Mouse (Mus musculus): Measurements from ENCODE around the gene Fam53b. TPM values are rescaled to one million over a fixed set of nuclear protein-coding genes. Genes with fewer than 3 reads are reported as not detected.

Gene Fam53b
- total and polyA plus RNA-seq, 3 experiments = 15.6 to 30.9 (median 22.1) TPM

DNA sequence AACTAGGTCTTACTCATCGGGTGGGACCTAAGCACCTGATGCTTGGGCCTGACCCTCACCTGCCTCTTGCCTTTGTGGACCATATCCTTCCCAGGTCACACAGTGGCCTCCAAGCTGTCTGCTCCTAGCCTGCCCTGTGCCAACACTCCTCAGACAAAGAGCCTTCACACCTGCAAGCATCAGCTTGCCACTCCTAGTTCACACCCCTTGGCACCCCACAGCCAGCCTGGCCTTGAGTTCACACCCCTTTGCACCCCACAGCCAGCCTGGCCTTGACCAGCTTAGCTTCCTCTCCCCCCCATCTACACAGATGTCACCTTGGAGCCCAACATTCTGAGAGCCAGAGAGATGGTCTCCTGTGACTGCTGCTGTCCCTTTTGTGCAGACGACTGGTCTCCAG, 10.3 kb downstream of the Fam53b start:
- H3K27me3 ChIP-seq (replicated peaks) = no peaks in the 10 kb centered on the region
- DNase-seq (ENCODE audit: extremely low read depth) = no peak
- H3K9me3 ChIP-seq (replicated peaks; ENCODE audit: low read length) = no peaks in the 10 kb centered on the region
- peaks cover 42 to 98% of the 10 kb centered on the region in 2 experiments for H3K4me1 ChIP-seq (ENCODE audit: control insufficient read depth in 1 of 2, insufficient read depth in 2 of 2)
- no peak overlapping the region; the same call in 1 of the 2 replicates for H3K27ac ChIP-seq (ENCODE audit: insufficient read depth, low read depth)
- H3K4me2 ChIP-seq (ENCODE audit: insufficient read depth, low read depth, poor library complexity, severe bottlenecking) = no peak overlapping the region
- H3K9ac ChIP-seq (ENCODE audit: insufficient read depth, low read depth) = no peak overlapping the region
- no peak overlapping the region for H3K4me3 ChIP-seq (replicated peaks in 1 of 3; ENCODE audit: low read depth in 2 of 3, low read length in 2 of 3, poor library complexity in 1 of 3)
- in situ Hi-C loops (cut with MboI; ENCODE audit: low pct_ligation_motif_present, low pct_unique_long_range_greater_than_20kb, low sequenced_read_pairs) = no loop called here
- no peak for TF ChIP-seq ZKSCAN1 (IDR thresholded peaks at IDR 0.05; ENCODE audit: borderline replicate concordance, low read depth, low read length)
- no peak for TF ChIP-seq GABPA (IDR thresholded peaks at IDR 0.05; ENCODE audit: insufficient replicate concordance, low read depth, low read length)
- no peak for TF ChIP-seq MAFK (IDR thresholded peaks at IDR 0.05; ENCODE audit: insufficient replicate concordance, low read length)
- TF ChIP-seq MXI1 (IDR thresholded peaks at IDR 0.05; ENCODE audit: low read depth, low read length) = no peak
- TF ChIP-seq CTCF (conservative IDR thresholded peaks at IDR 0.05 in 1 of 2, IDR thresholded peaks at IDR 0.05 in 1 of 2; ENCODE audit: low read depth in 2 of 2, low read length in 2 of 2) = no peak
- no peak for TF ChIP-seq MYC (IDR thresholded peaks at IDR 0.05; ENCODE audit: low read depth, low read length)
- no peak for TF ChIP-seq USF2 (conservative IDR thresholded peaks at IDR 0.05; ENCODE audit: low read depth, low read length)
- no peak for TF ChIP-seq HCFC1 (IDR thresholded peaks at IDR 0.05; ENCODE audit: low read depth, low read length)
- no peak for TF ChIP-seq IRF4 (IDR thresholded peaks at IDR 0.05; ENCODE audit: low read depth, low read length)
- H3K79me2 ChIP-seq (replicated peaks; ENCODE audit: control insufficient read depth, extremely low read depth, insufficient read depth, poor library complexity, severe bottlenecking) = peaks cover 52% of the 10 kb centered on the region
- dilution Hi-C loops (cut with MboI; ENCODE audit: extremely low pct_ligation_motif_present, extremely low pct_unique_long_range_greater_than_20kb, low sequenced_read_pairs) = no loop called here
- peaks cover 14 to 83% of the 10 kb centered on the region in 2 experiments for H3K36me3 ChIP-seq (replicated peaks in 1 of 2; ENCODE audit: control insufficient read depth in 1 of 2, insufficient read depth in 1 of 2, low read length in 1 of 2)

DNA sequence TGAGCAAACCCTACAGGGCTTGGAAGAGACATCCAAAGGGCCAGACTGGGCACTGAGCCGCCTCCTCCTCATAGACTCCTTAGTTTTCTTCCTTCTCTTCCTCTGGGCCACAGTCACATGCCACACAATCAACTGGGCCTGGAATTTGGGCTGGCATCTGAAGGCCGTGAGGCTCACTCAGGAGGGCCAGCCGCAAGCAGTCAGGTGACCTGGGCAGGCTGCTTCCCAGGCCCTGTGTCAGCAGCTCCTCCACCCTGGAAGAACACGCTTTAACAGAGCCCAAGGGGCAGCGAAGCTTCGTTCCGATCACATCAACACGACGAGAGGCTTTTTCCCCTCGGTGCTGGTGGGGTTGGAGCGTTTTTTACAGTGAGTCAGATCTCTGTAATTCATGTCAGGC, 11.0 kb downstream of the Fam53b start:
- Histone ChIP-seq H3K79me2 (replicated peaks; ENCODE audit: control insufficient read depth, extremely low read depth, insufficient read depth, poor library complexity, severe bottlenecking) (peaks cover 48% of the 10 kb centered on the region), H3K4me1 (ENCODE audit: control insufficient read depth in 1 of 2, insufficient read depth in 2 of 2) (peaks cover 39 to 100% of the 10 kb centered on the region in 2 experiments), H3K4me2 (ENCODE audit: insufficient read depth, low read depth, poor library complexity, severe bottlenecking) (no peak overlapping the region), H3K9me3 (replicated peaks; ENCODE audit: low read length) (no peaks in the 10 kb centered on the region), H3K9ac (ENCODE audit: insufficient read depth, low read depth) (no peak overlapping the region), H3K27ac (ENCODE audit: insufficient read depth, low read depth) (no peak overlapping the region), H3K27me3 (replicated peaks) (no peaks in the 10 kb centered on the region), H3K4me3 (replicated peaks in 1 of 3; ENCODE audit: low read depth in 2 of 3, low read length in 2 of 3, poor library complexity in 1 of 3) (no peak overlapping the region), H3K36me3 (replicated peaks in 1 of 2; ENCODE audit: control insufficient read depth in 1 of 2, insufficient read depth in 1 of 2, low read length in 1 of 2) (peaks cover 14 to 89% of the 10 kb centered on the region in 2 experiments)
- dilution Hi-C loops (cut with MboI; ENCODE audit: extremely low pct_ligation_motif_present, extremely low pct_unique_long_range_greater_than_20kb, low sequenced_read_pairs) (no loop called here), in situ Hi-C loops (cut with MboI; ENCODE audit: low pct_ligation_motif_present, low pct_unique_long_range_greater_than_20kb, low sequenced_read_pairs) (no loop called here)
- DNase-seq (ENCODE audit: extremely low read depth) = no peak
- TF ChIP-seq TBP (conservative IDR thresholded peaks at IDR 0.05; ENCODE audit: low read depth, low read length) (no peak), ETS1 (conservative IDR thresholded peaks at IDR 0.05; ENCODE audit: low read depth, low read length) (no peak), MAFK (IDR thresholded peaks at IDR 0.05; ENCODE audit: insufficient replicate concordance, low read length) (no peak), NRF1 (IDR thresholded peaks at IDR 0.05; ENCODE audit: low read depth, low read length) (no peak), CHD2 (IDR thresholded peaks at IDR 0.05; ENCODE audit: low read length) (no peak), POLR2A (IDR thresholded peaks at IDR 0.05; ENCODE audit: low read depth, low read length) (no peak), ZKSCAN1 (IDR thresholded peaks at IDR 0.05; ENCODE audit: borderline replicate concordance, low read depth, low read length) (no peak)

DNA sequence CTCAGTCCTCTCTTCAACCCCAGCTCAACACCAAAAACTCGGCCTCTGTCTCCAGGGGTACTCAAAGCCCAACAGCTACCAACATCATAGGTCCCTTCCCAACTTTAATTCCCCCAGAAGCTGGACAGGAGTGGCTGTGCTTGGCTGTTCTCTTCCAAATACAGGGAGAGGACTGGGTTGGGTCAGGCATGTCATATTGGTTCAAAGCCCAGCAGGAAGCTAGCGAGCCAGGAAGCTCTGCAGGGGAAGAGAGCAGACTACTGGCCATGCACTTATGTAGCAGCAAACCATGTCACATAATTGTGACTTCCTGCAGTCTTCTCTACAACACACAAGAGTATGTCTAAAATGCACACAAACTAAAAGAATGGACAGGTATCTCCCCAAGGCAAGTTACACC, 11.6 kb downstream of the Fam53b start:
- H3K4me1 ChIP-seq (ENCODE audit: control insufficient read depth in 1 of 2, insufficient read depth in 2 of 2) = peaks cover 38 to 94% of the 10 kb centered on the region in 2 experiments
- peaks cover 14 to 91% of the 10 kb centered on the region in 2 experiments for H3K36me3 ChIP-seq (replicated peaks in 1 of 2; ENCODE audit: control insufficient read depth in 1 of 2, insufficient read depth in 1 of 2, low read length in 1 of 2)
- H3K4me2 ChIP-seq (ENCODE audit: insufficient read depth, low read depth, poor library complexity, severe bottlenecking) = no peak overlapping the region
- H3K4me3 ChIP-seq (replicated peaks in 1 of 3; ENCODE audit: low read depth in 2 of 3, low read length in 2 of 3, poor library complexity in 1 of 3) = no peak overlapping the region
- H3K9ac ChIP-seq (ENCODE audit: insufficient read depth, low read depth) = no peak overlapping the region
- H3K27me3 ChIP-seq (replicated peaks) = no peaks in the 10 kb centered on the region
- H3K9me3 ChIP-seq (replicated peaks; ENCODE audit: low read length) = no peaks in the 10 kb centered on the region
- dilution Hi-C loops (cut with MboI; ENCODE audit: extremely low pct_ligation_motif_present, extremely low pct_unique_long_range_greater_than_20kb, low sequenced_read_pairs) = no loop called here
- in situ Hi-C loops (cut with MboI; ENCODE audit: low pct_ligation_motif_present, low pct_unique_long_range_greater_than_20kb, low sequenced_read_pairs) = no loop called here
- no peak overlapping the region for H3K27ac ChIP-seq (ENCODE audit: insufficient read depth, low read depth)
- DNase-seq (ENCODE audit: extremely low read depth) = no peak
- H3K79me2 ChIP-seq (replicated peaks; ENCODE audit: control insufficient read depth, extremely low read depth, insufficient read depth, poor library complexity, severe bottlenecking) = peaks cover 43% of the 10 kb centered on the region
- TF ChIP-seq USF1 (IDR thresholded peaks at IDR 0.05; ENCODE audit: low read depth, low read length) = no peak
- no peak for TF ChIP-seq MYC (IDR thresholded peaks at IDR 0.05; ENCODE audit: low read depth, low read length)
- TF ChIP-seq CHD2 (IDR thresholded peaks at IDR 0.05; ENCODE audit: low read length) = no peak
- TF ChIP-seq MAX (IDR thresholded peaks at IDR 0.05; ENCODE audit: low read length) = no peak
- TF ChIP-seq IRF4 (IDR thresholded peaks at IDR 0.05; ENCODE audit: low read depth, low read length) = no peak

All from CH12.LX (cell line).